ENCODE assay signal across 8 mouse cellular contexts in genomic region chr7:81707471-81708140, GRCm38 (mm10). TPM values are rescaled to one million over a fixed set of nuclear protein-coding genes. Genes with fewer than 3 reads are reported as not detected.
DNase-seq lines count a peak whose midpoint lies in the region; ATAC-seq and TF ChIP-seq lines count a peak whose summit lies in the region.

TSS of gene Homer2 (minus strand) at chr7:81707527.

- no peak for TF ChIP-seq CTCF in lung, embryonic 14.5 days (IDR thresholded peaks at IDR 0.05; ENCODE audit: low read depth)

- peak within 1 kb of the TSS; percentile 71 for H3K9ac ChIP-seq in lung, embryonic 14.5 days
- H3K9ac ChIP-seq in embryonic facial prominence, embryonic 15.5 days: peak within 1 kb of the TSS; percentile 48
- peak within 1 kb of the TSS; percentile 91 for H3K9ac ChIP-seq in heart, embryonic 16.5 days (ENCODE audit: low read length)
- peak within 1 kb of the TSS; percentile 52 for H3K9ac ChIP-seq in stomach, embryonic 15.5 days

- peak; percentile 4; the same call in 1 of the 2 replicates for ATAC-seq in lung, embryonic 14.5 days (ENCODE audit: insufficient read depth)
- ATAC-seq in embryonic facial prominence, embryonic 15.5 days (ENCODE audit: insufficient number of reproducible peaks, low FRiP score, low TSS enrichment, low read depth): no peak
- ATAC-seq in heart, embryonic 16.5 days (replicated peaks; ENCODE audit: extremely low read depth, insufficient read depth, low FRiP score): no peak
- peak; percentile 19; the same call in 1 of the 2 replicates for ATAC-seq in stomach, embryonic 15.5 days (ENCODE audit: insufficient read depth, low FRiP score, low read depth)

- intact Hi-C loops in left cerebral cortex, postnatal 4 days (cut with DNase I): loop anchor here (2.0 kb wide), 1 partner anchor 49 kb away; no protein-coding TSS in a partner anchor

- H3K4me1 ChIP-seq in lung, embryonic 14.5 days (ENCODE audit: insufficient read depth): no peaks in the 10 kb centered on the region
- H3K4me1 ChIP-seq in embryonic facial prominence, embryonic 15.5 days: peaks cover 6% of the 10 kb centered on the region; the same call in 1 of the 2 replicates
- peaks cover 16% of the 10 kb centered on the region for H3K4me1 ChIP-seq in heart, embryonic 16.5 days (ENCODE audit: control insufficient read depth, insufficient read depth, low read length)
- H3K4me1 ChIP-seq in stomach, embryonic 15.5 days: peaks cover 15% of the 10 kb centered on the region; the same call in 1 of the 2 replicates

- WGBS in lung, embryonic 14.5 days: 54% methylated on average over 14 of the region's 14 CpGs
- WGBS in embryonic facial prominence, embryonic 15.5 days: 61% methylated on average over 14 of the region's 14 CpGs
- 74% methylated on average over 14 of the region's 14 CpGs for WGBS in heart, embryonic 16.5 days
- 58% methylated on average over 14 of the region's 14 CpGs for WGBS in stomach, embryonic 15.5 days

- H3K4me2 ChIP-seq in lung, embryonic 14.5 days: peak within 1 kb of the TSS; percentile 91
- H3K4me2 ChIP-seq in embryonic facial prominence, embryonic 15.5 days (replicated peaks): peak within 1 kb of the TSS; percentile 93
- H3K4me2 ChIP-seq in heart, embryonic 16.5 days (ENCODE audit: low read depth, low read length): peak within 1 kb of the TSS; percentile 95
- peak within 1 kb of the TSS; percentile 97 for H3K4me2 ChIP-seq in stomach, embryonic 15.5 days

- H3K36me3 ChIP-seq in lung, embryonic 14.5 days (ENCODE audit: insufficient read depth): no peaks in the 10 kb centered on the region
- H3K36me3 ChIP-seq in embryonic facial prominence, embryonic 15.5 days: no peaks in the 10 kb centered on the region
- H3K36me3 ChIP-seq in heart, embryonic 16.5 days (ENCODE audit: control insufficient read depth, insufficient read depth): no peaks in the 10 kb centered on the region
- no peaks in the 10 kb centered on the region for H3K36me3 ChIP-seq in stomach, embryonic 15.5 days

- H3K27me3 ChIP-seq in lung, embryonic 14.5 days (ENCODE audit: insufficient read depth, low read length): peaks cover 27% of the 10 kb centered on the region
- peaks cover 33% of the 10 kb centered on the region for H3K27me3 ChIP-seq in embryonic facial prominence, embryonic 15.5 days
- H3K27me3 ChIP-seq in heart, embryonic 16.5 days (ENCODE audit: control insufficient read depth, insufficient read depth, low read length): peaks cover 9% of the 10 kb centered on the region; the same call in 1 of the 2 replicates
- 0 out of 2 replicates have a peak, but pooled peaks cover 6% of the 10 kb centered on the region for H3K27me3 ChIP-seq in stomach, embryonic 15.5 days (replicated peaks)

- peak within 1 kb of the TSS; percentile 61 for H3K4me3 ChIP-seq in lung, embryonic 14.5 days (ENCODE audit: low read depth, low read length)
- peak within 1 kb of the TSS; percentile 65 for H3K4me3 ChIP-seq in embryonic facial prominence, embryonic 15.5 days (replicated peaks)
- H3K4me3 ChIP-seq in heart, embryonic 16.5 days (ENCODE audit: low read length): peak within 1 kb of the TSS; percentile 77
- H3K4me3 ChIP-seq in stomach, embryonic 15.5 days (replicated peaks): peak within 1 kb of the TSS; percentile 63

- no peak for DNase-seq in lung, embryonic 14.5 days
- no peak for DNase-seq in lung, adult 18-20 months
- peak; percentile 56 for DNase-seq in left cerebral cortex, postnatal 4 days
- no peak for DNase-seq in spleen, postnatal 10 days (ENCODE audit: low spot score in 2 of 2)
- no peak for DNase-seq in urinary bladder, postnatal 36 days (ENCODE audit: low spot score in 2 of 2)

- peaks cover 4% of the 10 kb centered on the region; the same call in 1 of the 2 replicates for H3K9me3 ChIP-seq in lung, embryonic 14.5 days (ENCODE audit: low read depth, low read length)
- H3K9me3 ChIP-seq in embryonic facial prominence, embryonic 15.5 days (replicated peaks): no peaks in the 10 kb centered on the region
- H3K9me3 ChIP-seq in heart, embryonic 16.5 days (replicated peaks; ENCODE audit: control insufficient read depth, low read length): 0 out of 2 replicates have a peak, but pooled peaks cover 7% of the 10 kb centered on the region
- H3K9me3 ChIP-seq in stomach, embryonic 15.5 days: no peaks in the 10 kb centered on the region

- H3K27ac ChIP-seq in lung, embryonic 14.5 days (ENCODE audit: low read depth): peak within 1 kb of the TSS; percentile 64
- peak within 1 kb of the TSS; percentile 58; the same call in 1 of the 2 replicates for H3K27ac ChIP-seq in embryonic facial prominence, embryonic 15.5 days (replicated peaks)
- peak within 1 kb of the TSS; percentile 79 for H3K27ac ChIP-seq in heart, embryonic 16.5 days (ENCODE audit: low read length)
- H3K27ac ChIP-seq in stomach, embryonic 15.5 days: peak within 1 kb of the TSS; percentile 77

RNA-seq across cellular contexts. Expression of gene Homer2, which starts in this region (rescaled TPM):
- 38.2 and 40.5 TPM in 2 replicates for polyA plus RNA-seq in lung, embryonic 14.5 days (2014; fragmentation: Nextera tagmentation; extraction: Ambion mirVana)
- 29.7 and 30.8 TPM in 2 replicates for polyA plus RNA-seq in embryonic facial prominence, embryonic 15.5 days (2015; fragmentation: Nextera tagmentation; extraction: Ambion mirVana)
- polyA plus RNA-seq in heart, embryonic 16.5 days (2015; fragmentation: Nextera tagmentation; extraction: Ambion mirVana): 53.9 and 59.9 TPM in 2 replicates
- 10 to 100 TPM; 51.8 to 54.3 TPM for total RNA-seq in left cerebral cortex, postnatal 4 days (2021)
- polyA plus RNA-seq in stomach, embryonic 15.5 days (2015; fragmentation: Nextera tagmentation; extraction: Ambion mirVana): 37.9 and 50.0 TPM in 2 replicates

Comparison
In these comparisons a context has a peak if more than half of its experiments do, and no peak if none do; other contexts are left out.
1. ATAC-seq: peak in lung, embryonic 14.5 days (single experiment) and stomach, embryonic 15.5 days (single experiment); none in embryonic facial prominence, embryonic 15.5 days (single experiment) and heart, embryonic 16.5 days (single experiment).
2. Peak in every context shown above with its lines, with median percentiles within 50 percentile points of each other: H3K27ac ChIP-seq, H3K4me2 ChIP-seq, H3K4me3 ChIP-seq and H3K9ac ChIP-seq.